Mouse (Mus musculus): ENCODE measurements around the gene Luzp1. TPM values are rescaled to one million over a fixed set of nuclear protein-coding genes. Genes with fewer than 3 reads are reported as not detected.

Luzp1 gene
- total RNA-seq, 2 experiments from 2014 or later: 82.8 to 88.1 TPM

- DNase-seq (ENCODE audit: extremely low spot score in 1 of 2, low spot score in 1 of 2): no peak
Observed at GRCm38 (mm10) chr4:136545151-136545550, 75.6 kb downstream of the Luzp1 start.

DNA sequence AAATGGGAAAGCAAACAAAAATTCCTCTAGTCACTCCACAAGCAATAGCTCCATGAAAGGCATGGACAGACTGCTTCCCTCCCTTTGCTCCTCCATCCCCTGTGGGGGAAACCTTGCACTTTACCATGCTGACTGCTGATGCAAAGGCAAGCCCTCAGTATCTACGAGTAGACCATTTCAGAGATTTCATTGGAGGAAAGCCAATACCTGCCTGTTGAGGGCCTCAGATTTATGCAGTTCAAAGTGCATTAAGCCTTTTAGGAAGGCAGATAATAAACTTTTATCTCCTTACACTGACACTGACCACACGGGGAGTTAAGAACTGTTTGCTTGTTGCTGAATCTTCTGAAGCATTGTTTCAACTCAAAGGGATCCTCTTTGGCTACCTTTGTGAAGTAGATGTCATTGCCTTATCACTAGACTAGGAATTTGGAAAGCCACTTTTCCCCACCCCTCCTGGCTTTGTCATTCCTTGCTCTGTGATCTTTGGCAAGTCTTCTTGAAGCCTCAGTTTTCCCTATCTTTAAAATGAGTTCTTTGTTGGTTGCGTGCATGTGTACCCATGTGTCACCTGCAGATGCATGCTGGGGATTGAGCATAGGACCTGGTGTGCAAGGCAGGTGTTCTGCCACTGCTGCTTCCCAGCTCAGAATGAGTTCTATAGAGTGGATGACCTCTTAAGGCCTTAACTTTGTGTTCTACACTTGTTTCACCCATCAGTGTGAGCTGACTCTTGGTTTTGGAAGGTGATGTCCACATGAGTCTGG, 76.9 kb downstream of the Luzp1 start:
- DNase-seq (ENCODE audit: extremely low spot score in 1 of 2, low spot score in 1 of 2): no peak

- DNase-seq (ENCODE audit: extremely low spot score in 1 of 2, low spot score in 1 of 2): no peak
Observed at GRCm38 (mm10) chr4:136547721-136548120, 78.2 kb downstream of the Luzp1 start.

- no peak for DNase-seq (ENCODE audit: extremely low spot score in 1 of 2, low spot score in 1 of 2)
Observed at GRCm38 (mm10) chr4:136548381-136548801, 78.8 kb downstream of the Luzp1 start.

DNA sequence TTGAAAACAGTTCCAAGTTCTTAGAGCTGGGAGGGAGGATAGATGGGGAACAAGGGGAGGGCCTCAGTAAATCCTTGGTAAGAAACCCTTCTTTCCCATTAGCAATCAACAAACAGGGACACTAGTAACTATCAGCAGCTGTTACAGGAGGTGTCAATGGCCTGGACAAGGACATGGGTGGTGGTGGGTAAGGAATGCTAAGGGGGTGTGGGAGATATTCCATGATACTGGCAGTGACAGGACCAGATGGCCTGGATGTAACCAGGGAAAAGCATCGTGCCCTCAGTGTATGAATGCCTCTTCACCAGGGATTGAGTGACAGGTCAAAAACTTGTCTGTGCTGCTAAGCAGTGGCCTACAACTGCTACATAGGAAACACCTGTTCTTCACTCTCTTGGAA, 83.5 kb downstream of the Luzp1 start:
- no peak for DNase-seq (ENCODE audit: extremely low spot score in 1 of 2, low spot score in 1 of 2)

DNA sequence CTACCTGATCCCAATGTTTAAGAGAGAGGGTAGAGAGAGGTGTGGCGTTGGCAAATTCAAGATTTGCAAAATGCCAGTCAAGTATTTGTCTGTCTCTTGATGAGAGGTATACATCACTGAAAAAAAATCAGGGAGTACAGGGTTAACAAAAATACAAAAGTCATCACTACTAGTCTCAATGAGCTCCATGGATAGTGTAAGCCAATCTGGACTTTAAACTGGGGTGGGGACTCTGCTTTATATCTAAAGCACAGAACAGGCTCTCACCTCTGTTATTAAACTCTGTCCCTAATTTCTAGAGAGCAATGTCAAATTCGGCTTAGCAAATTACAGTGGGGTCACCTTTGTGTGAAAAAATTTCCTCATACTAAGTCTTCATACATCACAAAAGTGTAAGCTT, 88.1 kb downstream of the Luzp1 start:
- DNase-seq (ENCODE audit: extremely low spot score in 1 of 2, low spot score in 1 of 2): no peak

DNA sequence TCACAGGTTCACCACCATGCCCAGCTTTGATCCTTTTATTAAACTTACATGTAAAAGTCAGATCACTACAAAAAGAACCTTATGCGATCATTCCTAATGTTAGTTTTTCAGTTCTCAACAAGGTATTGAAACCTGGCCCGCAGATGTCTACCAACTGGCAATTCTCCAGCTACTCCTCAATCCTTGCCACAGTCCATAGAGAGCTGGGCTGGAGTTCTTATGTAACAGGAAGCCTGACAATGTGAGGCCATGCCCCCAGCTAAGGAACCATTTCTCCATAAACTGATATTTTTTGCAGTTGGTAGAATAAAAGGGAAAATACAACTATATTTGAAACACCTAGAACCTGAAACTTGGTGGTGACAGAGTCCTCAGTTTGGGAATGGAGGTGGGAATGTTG, 90.1 kb downstream of the Luzp1 start:
- DNase-seq (ENCODE audit: extremely low spot score in 1 of 2, low spot score in 1 of 2): no peak

GRCm38 (mm10) chr4:136560270-136560991, 90.9 kb downstream of the Luzp1 start:
- DNase-seq (ENCODE audit: extremely low spot score in 1 of 2, low spot score in 1 of 2): no peak

GRCm38 (mm10) chr4:136562755-136563154, 93.2 kb downstream of the Luzp1 start:
- no peak for DNase-seq (ENCODE audit: extremely low spot score in 1 of 2, low spot score in 1 of 2)

- no peak for DNase-seq (ENCODE audit: extremely low spot score in 1 of 2, low spot score in 1 of 2)
Observed at GRCm38 (mm10) chr4:136568629-136569028, 99.1 kb downstream of the Luzp1 start.

GRCm38 (mm10) chr4:136569998-136570397, 100.4 kb downstream of the Luzp1 start:
- no peak for DNase-seq (ENCODE audit: extremely low spot score in 1 of 2, low spot score in 1 of 2)

- DNase-seq (ENCODE audit: extremely low spot score in 1 of 2, low spot score in 1 of 2): no peak
Observed at GRCm38 (mm10) chr4:136581885-136582284, 112.3 kb downstream of the Luzp1 start.

GRCm38 (mm10) chr4:136587221-136587827, 117.8 kb downstream of the Luzp1 start:
- DNase-seq (ENCODE audit: extremely low spot score in 1 of 2, low spot score in 1 of 2): no peak

- DNase-seq (ENCODE audit: extremely low spot score in 1 of 2, low spot score in 1 of 2): no peak
Observed at GRCm38 (mm10) chr4:136588003-136588402, 118.4 kb downstream of the Luzp1 start.

DNA sequence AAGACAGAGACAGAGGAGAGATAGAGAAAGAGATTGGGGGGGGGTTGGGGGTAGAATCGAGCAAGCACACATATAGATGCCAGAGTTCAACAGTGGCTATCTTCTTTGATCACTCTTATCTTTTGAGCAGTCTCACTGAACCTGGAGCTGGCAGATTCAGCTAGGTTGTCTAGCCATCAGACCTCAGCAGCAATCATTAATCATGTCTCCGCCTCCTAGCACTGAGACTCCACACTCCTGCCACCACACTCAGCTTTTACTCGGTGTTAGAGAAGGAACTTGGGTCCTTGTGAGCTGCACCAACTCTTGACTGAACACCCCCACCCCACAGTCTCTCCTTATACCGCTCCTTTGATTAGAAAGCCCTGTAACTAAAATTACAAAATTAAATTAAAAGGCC, 122.5 kb downstream of the Luzp1 start:
- no peak for DNase-seq (ENCODE audit: extremely low spot score in 1 of 2, low spot score in 1 of 2)

GRCm38 (mm10) chr4:136594006-136594405, 124.4 kb downstream of the Luzp1 start:
- no peak for DNase-seq (ENCODE audit: extremely low spot score in 1 of 2, low spot score in 1 of 2)

- no peak for DNase-seq (ENCODE audit: extremely low spot score in 1 of 2, low spot score in 1 of 2)
Observed at GRCm38 (mm10) chr4:136595221-136595620, 125.7 kb downstream of the Luzp1 start.

GRCm38 (mm10) chr4:136598268-136598876, 128.8 kb downstream of the Luzp1 start:
- DNase-seq (ENCODE audit: extremely low spot score in 1 of 2, low spot score in 1 of 2): no peak

- no peak for DNase-seq (ENCODE audit: extremely low spot score in 1 of 2, low spot score in 1 of 2)
Observed at GRCm38 (mm10) chr4:136599869-136600268, 130.3 kb downstream of the Luzp1 start.

- no peak for DNase-seq (ENCODE audit: extremely low spot score in 1 of 2, low spot score in 1 of 2)
Observed at GRCm38 (mm10) chr4:136600536-136600935, 131.0 kb downstream of the Luzp1 start.

DNA sequence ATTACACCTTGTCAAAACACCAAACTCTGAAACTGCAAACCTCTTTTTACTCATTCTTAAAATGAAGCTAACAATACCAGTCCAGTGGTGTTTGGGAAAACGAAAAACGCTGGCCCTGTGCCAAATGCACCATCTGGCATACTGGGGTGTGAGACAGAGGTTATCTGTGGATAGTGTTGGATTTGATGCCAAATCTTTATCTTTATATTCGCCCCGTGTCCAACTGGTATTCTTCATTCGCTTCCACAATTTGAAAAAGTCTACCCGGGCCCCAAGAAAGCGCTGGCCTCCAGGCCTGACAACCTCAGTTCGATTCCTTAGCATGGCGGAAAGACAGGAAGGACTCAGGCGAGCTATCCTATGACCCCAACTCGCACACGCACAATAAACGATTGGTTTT, 131.9 kb downstream of the Luzp1 start:
- DNase-seq (ENCODE audit: extremely low spot score in 1 of 2, low spot score in 1 of 2): peak; percentile 27 to 71

All from layer of hippocampus, postnatal 25 days (tissue).